Mouse (Mus musculus) liver, postnatal 0 days (tissue): ENCODE results near the gene Cdc42bpa.

Experiments
- CTCF ChIP-seq: sonication (generic); IDR thresholded peaks from 2 replicates; pipeline ENCODE4 v1.5.1; 2016; ENCODE audit warnings: antibody characterized with exemption, low read depth
- EP300 ChIP-seq: IDR thresholded peaks from 2 replicates; pipeline ENCODE4 v1.6.1; 2016; ENCODE audit warnings: antibody characterized with exemption, low read depth, mild to moderate bottlenecking

GRCm38 (mm10) chr1:179947653-179948052 lies 12.6 kb upstream of the Cdc42bpa start:
- no peak for TF ChIP-seq EP300
- TF ChIP-seq CTCF, result no peak
